Mouse (Mus musculus): ENCODE measurements around the gene Farp2. TPM values are rescaled to one million over a fixed set of nuclear protein-coding genes. Genes with fewer than 3 reads are reported as not detected.
"Not testable (repeated sequence)": the region's sequence is repeated elsewhere in the genome, so short reads cannot be mapped to it uniquely, and the experiment has no call there.

Gene Farp2
- polyA plus RNA-seq, 1 experiment from 2014 or later = 9.2 TPM

- Histone ChIP-seq H3K4me3 (replicated peaks) (no peak overlapping the region), H3K9ac (no peak overlapping the region), H3K36me3 (no peaks in the 10 kb centered on the region), H3K4me2 (no peak overlapping the region), H3K27me3 (no peaks in the 10 kb centered on the region), H3K4me1 (peaks cover under 1% of the 10 kb centered on the region; the same call in 1 of the 2 replicates), H3K9me3 (replicated peaks) (no peaks in the 10 kb centered on the region; the same call in 1 of the 2 replicates), H3K27ac (no peak overlapping the region)
- no peak for ATAC-seq (replicated peaks; ENCODE audit: low FRiP score)
- WGBS = 69% methylated on average over 5 of the region's 5 CpGs
These were observed 137.8 kb downstream of the Farp2 start for GRCm38 (mm10) chr1:93649604-93650172.

DNA sequence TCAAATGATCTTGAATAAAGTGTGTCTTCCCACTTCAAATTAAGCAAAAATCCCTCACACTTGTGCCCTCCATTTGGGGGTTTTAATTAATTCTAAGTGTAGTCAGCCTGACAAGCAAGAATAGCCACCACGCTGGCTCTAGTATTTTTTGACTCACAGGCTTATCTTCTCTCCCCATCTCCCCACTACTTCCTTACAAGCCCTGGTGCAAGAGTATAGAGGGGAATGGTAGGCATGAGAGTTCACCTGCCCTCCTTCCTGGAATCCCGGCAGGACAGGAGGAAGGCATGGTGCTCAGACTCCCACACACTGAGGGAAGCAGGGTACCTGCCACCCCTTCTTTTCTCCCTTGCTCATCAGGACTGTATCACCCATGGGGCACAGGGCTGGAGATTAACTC is 142.4 kb downstream of the Farp2 start:
- no peaks in the 10 kb centered on the region for H3K36me3 ChIP-seq
- no peaks in the 10 kb centered on the region for H3K27me3 ChIP-seq
- no peak for ATAC-seq (replicated peaks; ENCODE audit: low FRiP score)
- no peak overlapping the region for H3K4me3 ChIP-seq (replicated peaks)
- no peaks in the 10 kb centered on the region; the same call in 1 of the 2 replicates for H3K9me3 ChIP-seq (replicated peaks)
- H3K27ac ChIP-seq = peak overlapping the region; percentile 42; the same call in 1 of the 2 replicates
- H3K4me1 ChIP-seq = peaks cover 4% of the 10 kb centered on the region; the same call in 1 of the 2 replicates
- WGBS = 29% methylated on average over 2 of the region's 2 CpGs
- no peak overlapping the region for H3K9ac ChIP-seq
- no peak overlapping the region for H3K4me2 ChIP-seq

DNA sequence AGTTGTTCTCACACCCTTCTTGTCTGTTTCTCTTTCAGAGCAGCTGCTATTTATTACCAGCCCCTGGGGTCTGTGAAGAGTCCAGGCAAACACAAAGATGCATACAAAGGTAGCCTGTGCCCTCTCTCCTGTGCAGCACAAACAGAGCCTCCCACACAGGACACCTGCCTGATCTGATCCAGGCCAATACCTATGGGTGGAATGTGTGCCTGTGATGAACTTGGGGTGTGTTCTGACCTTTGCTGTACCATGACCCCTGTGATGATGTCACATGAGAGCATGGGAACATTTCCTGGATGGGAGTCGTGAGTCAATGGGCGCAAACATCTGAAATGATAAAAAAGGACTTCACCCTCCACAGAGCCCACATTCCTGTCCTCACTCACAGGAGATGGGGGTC is 142.9 kb downstream of the Farp2 start:
- no peak overlapping the region for H3K9ac ChIP-seq
- WGBS = 61% methylated on average over 2 of the region's 2 CpGs
- H3K27ac ChIP-seq = 0 out of 2 replicates have a peak overlapping the region, but pooled peaks have one; percentile 42
- no peak for ATAC-seq (replicated peaks; ENCODE audit: low FRiP score)
- H3K36me3 ChIP-seq = no peaks in the 10 kb centered on the region
- no peak overlapping the region for H3K4me3 ChIP-seq (replicated peaks)
- no peak overlapping the region for H3K4me2 ChIP-seq
- H3K9me3 ChIP-seq (replicated peaks) = no peaks in the 10 kb centered on the region; the same call in 1 of the 2 replicates
- peaks cover 4% of the 10 kb centered on the region; the same call in 1 of the 2 replicates for H3K4me1 ChIP-seq
- no peaks in the 10 kb centered on the region for H3K27me3 ChIP-seq

GRCm38 (mm10) chr1:93656325-93657024 is 144.6 kb downstream of the Farp2 start:
- H3K9ac ChIP-seq = no peak overlapping the region
- no peak for ATAC-seq (replicated peaks; ENCODE audit: low FRiP score)
- 68% methylated on average over 7 of the region's 7 CpGs for WGBS

DNA sequence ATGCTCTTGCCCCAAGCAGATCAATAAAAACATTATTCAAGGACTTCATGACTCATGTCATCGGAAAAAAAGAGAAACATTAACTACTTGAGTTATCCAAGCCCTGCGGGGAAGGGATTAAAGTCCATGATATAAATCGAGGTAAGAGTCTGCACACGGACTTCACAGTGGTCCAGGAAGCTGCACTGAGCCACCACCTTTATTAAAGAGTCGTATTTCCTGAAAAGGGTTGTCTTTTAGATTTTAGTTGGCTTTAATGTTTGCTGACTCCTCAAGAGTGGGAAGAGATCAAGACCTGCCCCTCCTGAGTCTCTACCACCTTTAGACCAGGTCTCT is 145.1 kb downstream of the Farp2 start:
- Histone ChIP-seq H3K9ac (no peak overlapping the region), H3K4me2 (no peak overlapping the region), H3K9me3 (replicated peaks) (no peaks in the 10 kb centered on the region), H3K4me3 (replicated peaks) (no peak overlapping the region), H3K27me3 (no peaks in the 10 kb centered on the region), H3K4me1 (peaks cover 4% of the 10 kb centered on the region; the same call in 1 of the 2 replicates), H3K27ac (no peak overlapping the region), H3K36me3 (no peaks in the 10 kb centered on the region)
- 63% methylated on average over 5 of the region's 5 CpGs for WGBS
- ATAC-seq (replicated peaks; ENCODE audit: low FRiP score) = no peak

More at GRCm38 (mm10) chr1:93656325-93657024, 144.6 kb downstream of the Farp2 start:
- Histone ChIP-seq H3K9me3 (replicated peaks) (no peaks in the 10 kb centered on the region; the same call in 1 of the 2 replicates), H3K4me3 (replicated peaks) (no peak overlapping the region), H3K27me3 (no peaks in the 10 kb centered on the region), H3K36me3 (no peaks in the 10 kb centered on the region), H3K4me2 (no peak overlapping the region), H3K27ac (no peak overlapping the region), H3K4me1 (peaks cover 4% of the 10 kb centered on the region; the same call in 1 of the 2 replicates)

GRCm38 (mm10) chr1:93658559-93658958 is 146.7 kb downstream of the Farp2 start, which contains the start of gene Stk25:
Gene Stk25 (minus strand): TSS chr1:93658659.
- not testable (repeated sequence) for H3K4me2 ChIP-seq; ATAC-seq (replicated peaks; ENCODE audit: low FRiP score); H3K4me1 ChIP-seq; H3K4me3 ChIP-seq (replicated peaks); H3K9ac ChIP-seq; H3K27ac ChIP-seq; H3K36me3 ChIP-seq; H3K27me3 ChIP-seq; H3K9me3 ChIP-seq (replicated peaks)

DNA sequence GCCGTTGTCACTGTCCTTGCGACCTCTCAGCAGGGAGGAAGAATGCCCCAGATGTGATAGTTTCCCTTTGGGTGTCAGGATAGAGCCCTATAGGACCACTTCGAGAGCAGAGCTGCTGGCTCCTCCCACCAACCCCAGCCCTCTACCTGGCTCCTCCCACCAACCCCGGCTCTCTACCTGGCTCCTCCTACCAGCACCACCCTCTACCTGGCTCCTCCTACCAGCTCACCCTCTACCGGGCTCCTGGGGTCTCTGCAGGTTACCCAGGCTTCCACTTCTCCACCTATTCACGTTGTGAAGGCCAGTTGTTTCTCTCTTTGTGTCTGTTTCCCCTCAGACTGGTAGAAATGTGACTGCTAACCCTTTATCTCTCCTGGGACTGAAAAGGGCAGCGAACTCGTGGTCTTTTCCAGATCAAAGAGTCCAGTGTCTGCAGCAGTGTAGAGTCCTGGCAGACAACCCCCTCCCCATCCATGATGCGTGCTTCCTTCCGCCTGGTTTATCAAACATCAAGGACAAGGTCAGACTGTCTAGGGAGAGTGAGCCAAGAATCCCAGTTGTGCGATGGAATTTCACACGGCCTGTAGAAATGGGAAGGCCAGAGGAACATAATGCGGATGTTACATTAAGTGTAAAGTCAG is 156.0 kb downstream of the Farp2 start:
- ATAC-seq (replicated peaks; ENCODE audit: low FRiP score) = peak; percentile 33
- peak overlapping the region; percentile 77 for H3K27ac ChIP-seq
- H3K4me2 ChIP-seq = peak overlapping the region; percentile 62

DNA sequence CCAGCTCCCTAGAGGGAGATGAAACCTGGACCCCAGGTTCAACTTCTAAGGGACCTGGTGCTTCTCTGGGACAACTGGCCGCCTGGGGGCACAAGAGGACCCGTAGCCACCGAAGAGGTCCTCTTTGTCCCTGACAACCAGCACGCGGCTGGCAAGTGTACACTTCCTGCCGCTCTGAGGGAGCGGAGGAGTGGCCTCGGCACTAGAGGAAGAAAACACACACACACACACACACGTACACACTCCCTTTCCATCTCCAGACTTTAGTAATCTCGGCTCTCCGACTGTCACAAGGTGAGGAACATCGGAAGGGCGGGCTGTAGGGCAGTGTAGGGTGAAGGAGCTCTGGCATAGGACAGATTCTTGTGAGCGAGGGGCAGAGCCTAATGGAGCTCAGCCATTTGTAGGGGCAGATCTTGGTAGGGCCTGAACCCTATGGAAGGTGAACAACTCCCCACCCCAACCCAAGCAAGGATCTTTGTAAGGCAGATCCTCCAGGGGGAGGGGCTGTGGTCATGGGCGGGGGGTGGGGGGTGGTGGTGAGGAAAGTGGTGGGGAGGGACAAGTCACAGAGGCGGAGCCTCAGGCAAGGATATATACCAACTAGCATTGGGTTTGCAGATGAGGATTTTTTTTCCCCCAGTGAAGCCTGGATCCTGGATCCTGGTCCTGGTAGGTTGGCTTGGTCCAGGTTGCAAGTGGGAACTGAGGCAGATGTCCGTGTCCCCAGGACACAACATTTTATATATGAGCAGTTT is 157.1 kb downstream of the Farp2 start:
- Histone ChIP-seq H3K27me3 (no peaks in the 10 kb centered on the region), H3K4me2 (peak overlapping the region; percentile 62), H3K9me3 (replicated peaks) (no peaks in the 10 kb centered on the region), H3K27ac (peak overlapping the region; percentile 77), H3K4me1 (peaks cover 33% of the 10 kb centered on the region), H3K9ac (peak overlapping the region; percentile 27; the same call in 1 of the 2 replicates), H3K4me3 (replicated peaks) (peak overlapping the region; percentile 43), H3K36me3 (no peaks in the 10 kb centered on the region)
- 7% methylated on average over 17 of the region's 17 CpGs for WGBS
- peak; percentile 89 for ATAC-seq (replicated peaks; ENCODE audit: low FRiP score)

More for the DNA sequence above, 156.0 kb downstream of the Farp2 start:
- H3K9me3 ChIP-seq (replicated peaks) = no peaks in the 10 kb centered on the region
- 28% methylated on average over 13 of the region's 13 CpGs for WGBS
- H3K4me1 ChIP-seq = peaks cover 33% of the 10 kb centered on the region
- H3K27me3 ChIP-seq = no peaks in the 10 kb centered on the region
- H3K4me3 ChIP-seq (replicated peaks) = no peak overlapping the region
- H3K9ac ChIP-seq = no peak overlapping the region
- no peaks in the 10 kb centered on the region for H3K36me3 ChIP-seq

GRCm38 (mm10) chr1:93669941-93670340 is 158.1 kb downstream of the Farp2 start:
- Histone ChIP-seq H3K9me3 (replicated peaks) (no peaks in the 10 kb centered on the region), H3K27me3 (no peaks in the 10 kb centered on the region), H3K9ac (no peak overlapping the region), H3K36me3 (no peaks in the 10 kb centered on the region), H3K4me2 (no peak overlapping the region), H3K4me1 (peaks cover 33% of the 10 kb centered on the region), H3K4me3 (replicated peaks) (no peak overlapping the region), H3K27ac (no peak overlapping the region)
- no peak for ATAC-seq (replicated peaks; ENCODE audit: low FRiP score)
